In genomic region chr2:179852862-179853261, GRCm38 (mm10) we compare ENCODE assay signal across 11 mouse cellular contexts.
A peak's percentile ranks its signal among the peaks of the same experiment; 100 is the strongest.
DNase-seq lines count a peak whose midpoint lies in the region; ATAC-seq and TF ChIP-seq lines count a peak whose summit lies in the region.
"Had no signal": no experiment of that assay in that cellular context is flagged by ENCODE, and none has a peak within 500 bp of the region (broad histone marks: within the 10 kb centered on the region; RNA-seq: fewer than 3 reads in every experiment).

No protein-coding gene starts in this region.

- H3K27me3 ChIP-seq in hindbrain, embryonic 14.5 days (ENCODE audit: control insufficient read depth, insufficient read depth, low read length) = no peaks in the 10 kb centered on the region

- H3K9me3 ChIP-seq in hindbrain, embryonic 14.5 days (ENCODE audit: control insufficient read depth, low read length) = no peaks in the 10 kb centered on the region

- H3K4me2 ChIP-seq in hindbrain, embryonic 14.5 days (replicated peaks) = no peak overlapping the region

- intact Hi-C loops in left cerebral cortex, postnatal 25 days (cut with DNase I) = loop anchor here (2.0 to 5.0 kb wide), 2 partner anchors 28 to 51 kb away; no protein-coding TSS in a partner anchor

- WGBS in hindbrain, embryonic 14.5 days = 33% methylated on average over 11 of the region's 11 CpGs
- WGBS in olfactory bulb, adult 2 months = 40% methylated on average over 11 of the region's 11 CpGs

- DNase-seq in layer of hippocampus, adult 18-20 months (ENCODE audit: low spot score in 2 of 2) = peak; percentile 45 to 72
- DNase-seq in layer of hippocampus, adult 9-10 months (ENCODE audit: low spot score) = no peak
- peak; percentile 59 for DNase-seq in hindbrain, embryonic 14.5 days (ENCODE audit: low spot score)
- peak; percentile 69 to 77 for DNase-seq in left cerebral cortex, postnatal 25 days (ENCODE audit: low spot score in 2 of 2)
- DNase-seq in testis, postnatal 14 days (ENCODE audit: low spot score) = no peak
- DNase-seq in adrenal gland, postnatal 10 days = no peak
- DNase-seq: adrenal gland, postnatal 25 days; gastrocnemius, adult 2 months; liver, postnatal 0 days had no signal

- peaks cover 59% of the 10 kb centered on the region for H3K4me1 ChIP-seq in hindbrain, embryonic 14.5 days (replicated peaks; ENCODE audit: control insufficient read depth, insufficient read depth, low read length)
- H3K4me1 ChIP-seq in olfactory bulb, adult 2 months (ENCODE audit: control insufficient read depth, insufficient read depth, low read length) = peaks cover 61% of the 10 kb centered on the region

- H3K4me3 ChIP-seq in hindbrain, embryonic 14.5 days (replicated peaks; ENCODE audit: low read length) = no peak overlapping the region
- H3K4me3 ChIP-seq in olfactory bulb, adult 2 months (ENCODE audit: insufficient read depth, low read depth, low read length) = no peak overlapping the region
- H3K4me3 ChIP-seq: gastrocnemius, adult 2 months had no signal

- TF ChIP-seq POLR2A in olfactory bulb, adult 2 months (IDR thresholded peaks at IDR 0.05; ENCODE audit: insufficient read depth, low read depth, low read length) = no peak

- H3K36me3 ChIP-seq in hindbrain, embryonic 14.5 days (replicated peaks; ENCODE audit: control insufficient read depth, insufficient read depth) = no peaks in the 10 kb centered on the region
- H3K36me3 ChIP-seq: G1E had no signal

- peak; percentile 38; the same call in 1 of the 2 replicates for ATAC-seq in hindbrain, embryonic 14.5 days (ENCODE audit: low FRiP score)
- ATAC-seq: liver, postnatal 0 days had no signal

- H3K27ac ChIP-seq in hindbrain, embryonic 14.5 days = peak overlapping the region; percentile 75
- peak overlapping the region; percentile 68; the same call in 1 of the 2 replicates for H3K27ac ChIP-seq in olfactory bulb, adult 2 months (ENCODE audit: insufficient read depth, low read depth, low read length)
- H3K27ac ChIP-seq: gastrocnemius, adult 2 months had no signal

- no peak for TF ChIP-seq CTCF in olfactory bulb, adult 2 months (IDR thresholded peaks at IDR 0.05; ENCODE audit: insufficient read depth, low read depth, low read length)

- H3K9ac ChIP-seq in hindbrain, embryonic 14.5 days = peak overlapping the region; percentile 28; the same call in 1 of the 2 replicates
- H3K9ac ChIP-seq: liver, postnatal 0 days had no signal

Comparison
In these comparisons a context has a peak if more than half of its experiments do, and no peak if none do; other contexts are left out.
1. DNase-seq: peak in layer of hippocampus, adult 18-20 months (2 of 2), hindbrain, embryonic 14.5 days (single experiment) and left cerebral cortex, postnatal 25 days (2 of 2); none in layer of hippocampus, adult 9-10 months (single experiment), testis, postnatal 14 days (single experiment) and adrenal gland, postnatal 10 days (single experiment).